Mouse (Mus musculus) heart, embryonic 11.5 days (tissue): ENCODE data around the gene Mark2. TPM values are rescaled to one million over a fixed set of nuclear protein-coding genes. Genes with fewer than 3 reads are reported as not detected.
A peak's percentile ranks its signal among the peaks of the same experiment; 100 is the strongest.

ENCODE experiments used
- ATAC-seq: fragments of 200-750 bp; cut with Nextera tagmentation; replicated peaks from 2 replicates; pipeline ENCODE4 v1.8.0; 2017; ENCODE audit warnings: moderate library complexity; ENCODE audit not compliant: insufficient number of reproducible peaks, low FRiP score, low TSS enrichment
- H3K27ac ChIP-seq: fragments of 300-500 bp; sonication (generic); 2 replicates; pipeline ENCODE4 v1.5.1; 2014; ENCODE audit warnings: mild to moderate bottlenecking, low read depth, low read length
- H3K27me3 ChIP-seq: fragments of 300-500 bp; sonication (generic); 2 replicates; pipeline ENCODE4 v1.6.1; 2014; ENCODE audit warnings: mild to moderate bottlenecking, low read length, mixed read lengths; ENCODE audit not compliant: control insufficient read depth, insufficient read depth
- H3K36me3 ChIP-seq: fragments of 300-500 bp; sonication (generic); 2 replicates; pipeline ENCODE4 v1.6.1; 2014; ENCODE audit warnings: mild to moderate bottlenecking, low read length, moderate library complexity, mixed read lengths; ENCODE audit not compliant: control insufficient read depth, insufficient read depth
- H3K4me1 ChIP-seq: fragments of 300-500 bp; sonication (generic); 2 replicates; pipeline ENCODE4 v1.6.1; 2014; ENCODE audit warnings: low read length; ENCODE audit not compliant: control insufficient read depth, insufficient read depth
- H3K4me2 ChIP-seq: fragments of 300-500 bp; sonication (generic); 2 replicates; pipeline ENCODE4 v1.6.1; 2014; ENCODE audit warnings: mild to moderate bottlenecking, moderate library complexity
- H3K4me3 ChIP-seq: fragments of 300-500 bp; sonication (generic); 2 replicates; pipeline ENCODE4 v1.5.1; 2014; ENCODE audit warnings: low read depth, low read length
- H3K9ac ChIP-seq: fragments of 300-500 bp; sonication (generic); 2 replicates; pipeline ENCODE4 v1.6.1; 2014; ENCODE audit warnings: mild to moderate bottlenecking, low read depth, low read length, moderate library complexity
- H3K9me3 ChIP-seq: fragments of 300-500 bp; sonication (generic); replicated peaks from 2 replicates; pipeline ENCODE4 v1.6.1; 2016; ENCODE audit warnings: low read length; ENCODE audit not compliant: control insufficient read depth
- WGBS: fragments of 180-500 bp; shearing (Covaris S2); extraction: QIAGEN DNeasy Blood & Tissue Kit; methylation state at CpG from one replicate; pipeline ENCODE4 v1.1.7; 2014; ENCODE audit not compliant: insufficient replicate concordance; 5-methylcytosine and 5-hydroxymethylcytosine counted together
- polyA plus RNA-seq: library from polyadenylated mRNA; unstranded; fragments of >200 nt; fragmentation: Nextera tagmentation; extraction: Ambion mirVana; gene quantifications from 2 replicates; pipeline ENCODE4 v1.2.1, GENCODE M21; 2014

Mark2 gene
- polyA plus RNA-seq, 1 experiment from 2014 or later, result 34.5 TPM

DNA sequence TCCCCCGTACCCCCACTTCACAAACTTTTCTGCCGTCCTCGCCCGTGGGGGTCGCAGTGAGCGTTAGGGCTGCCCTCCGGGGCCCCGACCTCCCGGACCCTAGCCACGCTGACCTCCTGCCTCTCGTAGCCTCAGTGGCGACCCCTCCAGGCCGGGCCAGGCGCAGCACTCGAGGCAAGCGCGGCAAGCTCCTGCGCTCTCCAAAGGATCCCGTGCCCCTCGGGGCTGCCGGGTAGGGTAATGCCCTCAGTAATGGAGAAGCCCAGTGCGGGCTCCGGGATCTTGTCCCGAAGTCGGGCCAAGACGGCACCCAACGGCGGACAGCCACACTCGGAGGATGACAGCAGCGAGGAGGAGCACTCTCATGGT, 73.0 kb downstream of the Mark2 start:
- 0% methylated on average over 30 of the region's 30 CpGs for WGBS
- H3K9ac ChIP-seq, result peak overlapping the region; percentile 93
- H3K9me3 ChIP-seq, result no peaks in the 10 kb centered on the region
- H3K4me1 ChIP-seq, result peaks cover 46% of the 10 kb centered on the region
- peak overlapping the region; percentile 82 for H3K4me3 ChIP-seq
- H3K4me2 ChIP-seq, result peak overlapping the region; percentile 91
- no peaks in the 10 kb centered on the region for H3K27me3 ChIP-seq
- ATAC-seq, result no peak
- peaks cover 25% of the 10 kb centered on the region for H3K36me3 ChIP-seq
- H3K27ac ChIP-seq, result peak overlapping the region; percentile 92

DNA sequence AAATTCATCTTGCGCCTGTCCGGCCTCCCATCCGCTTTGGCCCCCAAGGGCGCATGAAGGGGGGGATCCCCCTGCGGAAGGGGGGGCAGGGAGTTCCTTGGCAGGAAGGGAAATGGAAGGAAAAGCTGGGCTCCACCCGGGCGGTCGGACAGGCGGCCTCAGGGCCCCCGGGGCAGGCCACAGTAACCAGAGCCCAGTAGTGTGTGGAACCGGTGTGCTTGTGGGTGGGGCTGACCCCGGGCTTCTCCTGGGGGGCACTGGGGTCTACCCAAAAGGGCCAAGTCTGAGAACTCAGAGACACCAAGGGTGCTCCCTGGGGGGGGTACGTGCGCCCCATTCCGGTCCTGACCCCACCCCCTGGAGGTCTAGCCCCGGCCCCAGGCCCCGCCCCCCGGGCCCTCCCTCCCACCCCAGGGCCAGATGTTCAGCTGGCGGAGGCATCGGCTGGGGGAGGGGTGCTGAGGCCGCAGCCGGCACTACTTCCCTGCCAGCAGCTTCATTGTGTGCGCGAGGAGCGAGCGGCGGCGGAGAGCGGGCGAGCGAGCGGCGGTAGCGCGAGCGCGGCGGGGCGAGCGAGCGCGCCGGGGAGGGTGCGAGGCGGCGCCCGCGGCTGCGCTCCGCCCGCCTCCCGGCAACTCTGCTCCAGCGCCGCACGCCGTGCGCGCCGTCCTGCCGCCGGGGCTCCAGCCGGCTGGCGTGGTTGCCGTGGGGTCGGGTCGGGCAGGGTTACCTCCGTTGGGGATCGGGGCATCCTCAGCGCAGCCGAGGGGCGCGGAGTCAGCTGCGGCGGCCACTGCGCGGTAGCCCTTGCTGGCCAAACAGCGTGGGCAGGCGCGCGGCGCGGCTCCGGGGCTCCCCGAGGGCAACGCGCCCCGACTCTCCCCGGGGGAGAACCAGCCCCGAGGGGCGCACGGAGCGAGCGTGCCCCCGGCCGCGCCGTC, 73.6 kb downstream of the Mark2 start:
- WGBS, result under 1% methylated on average over 43 of the region's 97 CpGs
- Histone ChIP-seq H3K27me3 (no peaks in the 10 kb centered on the region), H3K4me2 (peak overlapping the region; percentile 91), H3K4me1 (peaks cover 46% of the 10 kb centered on the region), H3K27ac (peak overlapping the region; percentile 92), H3K36me3 (peaks cover 19% of the 10 kb centered on the region), H3K9ac (peak overlapping the region; percentile 93), H3K9me3 (no peaks in the 10 kb centered on the region), H3K4me3 (peak overlapping the region; percentile 82)
- ATAC-seq, result peak; percentile 57

DNA sequence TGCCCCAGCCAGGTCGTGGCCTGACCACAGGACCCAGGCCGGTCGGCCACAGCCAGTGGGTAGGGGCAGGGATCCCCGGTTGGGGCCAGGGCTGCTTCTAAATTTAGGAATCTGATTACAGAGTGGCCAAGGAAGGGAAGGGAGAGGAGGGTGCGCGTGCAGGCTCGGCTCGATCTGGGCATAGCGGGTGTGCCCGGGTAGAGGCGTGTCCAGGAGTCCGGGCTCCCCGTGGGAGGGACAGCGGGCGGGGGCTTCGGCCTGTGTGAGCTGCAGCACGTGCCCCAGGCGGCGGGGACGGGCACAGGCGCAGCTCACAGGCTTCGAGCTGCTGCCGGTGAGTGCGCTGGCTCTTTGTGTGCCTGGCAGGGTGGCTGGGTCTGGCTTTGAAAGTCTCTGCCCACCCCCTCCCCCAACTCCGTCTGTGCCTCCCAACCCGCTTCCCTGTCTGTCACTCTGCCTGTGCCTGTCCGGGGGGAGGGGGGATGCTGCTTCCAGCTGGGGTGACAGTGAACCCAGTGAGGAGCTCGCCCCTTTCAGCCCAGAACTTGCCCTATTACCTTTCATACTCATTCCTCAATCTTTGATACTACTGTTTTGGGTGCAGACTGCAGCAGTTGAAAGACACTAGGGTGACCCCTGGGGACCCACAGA, 74.4 kb downstream of the Mark2 start, which contains the start of gene Rcor2:
Rcor2 (plus strand) TSS at position 235 of the 651 bp plus-strand sequence.
- 1% methylated on average over 28 of the region's 28 CpGs for WGBS
- Histone ChIP-seq H3K9me3 (no peaks in the 10 kb centered on the region), H3K36me3 (peaks cover 12% of the 10 kb centered on the region), H3K9ac (peak within 1 kb of the TSS; percentile 93), H3K27ac (peak within 1 kb of the TSS; percentile 92), H3K27me3 (no peaks in the 10 kb centered on the region), H3K4me3 (peak within 1 kb of the TSS; percentile 82), H3K4me1 (peaks cover 46% of the 10 kb centered on the region), H3K4me2 (peak within 1 kb of the TSS; percentile 91)
- peak; percentile 32 for ATAC-seq

DNA sequence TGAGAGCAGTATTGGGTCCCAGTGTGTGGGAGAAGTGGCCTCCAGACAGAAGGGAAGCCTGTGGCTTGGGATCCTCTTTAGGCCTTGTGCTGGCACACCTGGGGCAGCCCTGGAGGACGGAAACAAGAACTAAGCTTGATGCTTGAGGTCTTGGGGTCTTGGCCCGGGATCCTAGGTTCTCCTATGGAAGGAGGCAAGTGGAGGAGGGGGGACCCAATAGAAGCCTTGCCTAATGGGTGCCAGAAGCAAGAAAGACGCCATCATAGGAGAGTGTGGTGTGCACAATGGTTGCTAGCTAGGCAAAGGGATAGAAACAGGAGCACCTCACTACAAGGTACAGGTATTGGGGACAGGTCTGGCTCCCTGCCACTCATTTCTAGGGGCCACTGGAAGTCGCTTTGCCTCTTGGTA, 75.2 kb downstream of the Mark2 start:
- Histone ChIP-seq H3K4me3 (no peak overlapping the region), H3K4me2 (peak overlapping the region; percentile 91), H3K27me3 (no peaks in the 10 kb centered on the region), H3K9me3 (no peaks in the 10 kb centered on the region), H3K4me1 (peaks cover 46% of the 10 kb centered on the region), H3K9ac (0 out of 2 replicates have a peak overlapping the region, but pooled peaks have one; percentile 6), H3K36me3 (peaks cover 7% of the 10 kb centered on the region), H3K27ac (peak overlapping the region; percentile 92)
- 45% methylated on average over 4 of the region's 4 CpGs for WGBS
- ATAC-seq, result no peak

DNA sequence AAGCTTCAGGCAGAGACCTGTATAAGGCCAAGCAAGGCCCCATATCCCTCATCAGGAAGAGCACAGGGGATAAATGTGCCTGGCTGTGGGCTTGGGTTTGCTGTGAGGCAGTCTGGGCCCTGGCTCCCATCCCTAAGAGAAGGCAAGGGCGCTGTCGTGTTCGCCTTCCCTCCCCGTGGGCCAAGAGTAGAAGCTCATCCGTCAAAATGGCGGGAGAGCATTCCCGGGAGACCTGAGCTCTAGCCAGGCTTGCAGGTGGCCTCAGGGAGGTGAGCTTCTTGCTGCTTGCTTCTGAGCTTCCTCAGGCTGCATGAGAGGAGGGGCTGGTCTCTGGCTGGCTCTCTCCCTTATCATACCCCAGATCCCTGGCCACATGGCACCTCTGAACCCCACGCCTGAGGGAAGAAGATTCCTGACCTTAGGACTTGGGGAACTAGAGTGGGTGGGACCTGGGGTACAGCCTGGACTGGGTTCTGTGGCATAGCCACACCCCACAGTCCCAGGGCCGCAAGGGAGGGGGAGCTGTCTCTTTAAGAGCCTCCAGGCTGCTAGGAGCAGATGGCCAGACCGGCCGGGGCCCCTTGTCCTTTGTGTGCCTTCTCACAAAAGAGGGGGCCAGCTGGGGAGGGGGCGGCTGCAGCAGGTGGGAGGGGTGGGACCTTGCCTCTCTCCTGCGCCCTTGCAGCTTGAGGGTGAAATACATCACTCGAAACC, 76.0 kb downstream of the Mark2 start:
- 0 out of 2 replicates have a peak overlapping the region, but pooled peaks have one; percentile 6 for H3K9ac ChIP-seq
- H3K4me2 ChIP-seq, result peak overlapping the region; percentile 91
- H3K36me3 ChIP-seq, result peaks cover under 1% of the 10 kb centered on the region; the same call in 1 of the 2 replicates
- WGBS, result 20% methylated on average over 14 of the region's 14 CpGs
- ATAC-seq, result no peak
- no peaks in the 10 kb centered on the region for H3K9me3 ChIP-seq
- peak overlapping the region; percentile 92 for H3K27ac ChIP-seq
- H3K4me3 ChIP-seq, result no peak overlapping the region
- peaks cover 46% of the 10 kb centered on the region for H3K4me1 ChIP-seq
- no peaks in the 10 kb centered on the region for H3K27me3 ChIP-seq

DNA sequence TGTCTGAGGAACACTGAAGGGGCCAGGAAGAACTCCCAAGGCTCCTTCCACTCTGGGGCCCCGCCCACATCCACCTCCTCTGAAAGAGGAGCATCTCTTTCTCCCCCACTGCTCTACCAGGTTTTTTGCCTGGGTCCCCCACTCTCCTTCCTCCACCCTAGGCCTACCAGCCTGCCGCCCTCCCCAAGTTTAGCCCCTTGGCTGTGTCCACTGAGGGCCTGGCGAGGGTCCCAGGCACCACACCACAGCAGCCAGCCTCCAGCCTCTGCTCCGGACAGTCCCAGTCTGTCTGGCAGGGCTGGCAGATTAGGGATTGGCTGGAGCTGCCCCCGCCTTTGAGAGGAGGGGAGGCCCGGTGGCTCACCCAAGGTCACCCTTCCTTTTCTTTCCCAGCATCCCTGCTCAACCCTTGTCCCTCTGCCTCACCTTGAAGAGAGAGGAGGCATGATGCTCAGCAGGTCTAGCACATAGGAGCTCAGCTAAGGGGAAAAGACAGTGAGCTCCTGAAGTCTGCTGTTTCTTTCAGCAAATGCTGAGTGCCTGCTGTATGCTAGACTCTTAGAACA, 76.8 kb downstream of the Mark2 start:
- no peaks in the 10 kb centered on the region for H3K36me3 ChIP-seq
- no peaks in the 10 kb centered on the region for H3K9me3 ChIP-seq
- H3K9ac ChIP-seq, result peak overlapping the region; percentile 52; the same call in 1 of the 2 replicates
- no peaks in the 10 kb centered on the region for H3K27me3 ChIP-seq
- 14% methylated on average over 6 of the region's 6 CpGs for WGBS
- peak overlapping the region; percentile 92 for H3K27ac ChIP-seq
- no peak overlapping the region for H3K4me3 ChIP-seq
- ATAC-seq, result no peak
- H3K4me2 ChIP-seq, result peak overlapping the region; percentile 32; the same call in 1 of the 2 replicates
- peaks cover 45% of the 10 kb centered on the region for H3K4me1 ChIP-seq

DNA sequence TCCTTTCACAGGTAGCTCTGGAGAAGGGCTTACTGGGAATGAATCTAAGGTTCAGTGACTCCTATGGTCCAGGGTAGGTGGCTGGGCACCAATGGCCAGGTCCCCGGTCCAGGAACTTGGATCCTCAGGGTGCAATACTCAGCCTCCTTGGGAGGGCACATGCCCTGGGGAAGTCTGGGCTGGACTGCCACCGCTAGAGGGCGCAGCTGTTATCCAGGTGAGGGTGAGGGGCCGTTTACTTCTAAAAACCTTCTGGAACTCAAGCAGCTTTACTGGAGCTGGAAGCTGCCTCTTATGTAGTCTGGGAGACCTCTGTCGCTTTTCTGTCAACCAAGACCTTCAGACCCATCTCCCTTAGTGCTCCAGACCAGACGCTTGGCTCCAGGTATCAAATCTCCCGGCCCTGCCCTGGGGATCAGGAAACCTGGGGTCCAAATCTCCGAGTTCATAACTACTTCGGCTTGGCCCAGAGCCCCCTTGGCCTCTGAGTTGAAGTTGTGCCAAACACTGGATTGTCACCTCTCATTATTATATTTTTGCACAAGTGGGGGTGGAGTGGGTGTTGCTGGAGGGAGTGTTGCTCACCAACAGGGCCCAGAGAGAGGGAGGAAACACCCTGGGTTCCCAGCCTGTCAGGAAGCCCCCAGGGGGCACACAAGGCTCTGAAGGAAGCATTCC, 77.4 kb downstream of the Mark2 start:
- H3K4me2 ChIP-seq, result peak overlapping the region; percentile 32; the same call in 1 of the 2 replicates

More for the DNA sequence above, 77.4 kb downstream of the Mark2 start:
- H3K36me3 ChIP-seq, result no peaks in the 10 kb centered on the region
- ATAC-seq, result no peak
- no peaks in the 10 kb centered on the region for H3K27me3 ChIP-seq
- H3K4me3 ChIP-seq, result no peak overlapping the region
- H3K9me3 ChIP-seq, result no peaks in the 10 kb centered on the region
- H3K27ac ChIP-seq, result peak overlapping the region; percentile 92; the same call in 1 of the 2 replicates
- H3K9ac ChIP-seq, result peak overlapping the region; percentile 52; the same call in 1 of the 2 replicates
- 19% methylated on average over 9 of the region's 9 CpGs for WGBS
- peaks cover 39% of the 10 kb centered on the region for H3K4me1 ChIP-seq
